Mouse (Mus musculus) lung, adult 18-20 months (tissue): ENCODE data around the gene Pde3a.

ENCODE experiments used
- DNase-seq, 2 experiments: peaks; one replicate each; pipeline ENCODE4 v3.0.0; 2022; ENCODE audit warnings: mixed read lengths in 2 of 2

Gene Pde3a

GRCm38 (mm10) chr6:141331464-141331863 is 82.4 kb downstream of the Pde3a start:
- DNase-seq = no peak

DNA sequence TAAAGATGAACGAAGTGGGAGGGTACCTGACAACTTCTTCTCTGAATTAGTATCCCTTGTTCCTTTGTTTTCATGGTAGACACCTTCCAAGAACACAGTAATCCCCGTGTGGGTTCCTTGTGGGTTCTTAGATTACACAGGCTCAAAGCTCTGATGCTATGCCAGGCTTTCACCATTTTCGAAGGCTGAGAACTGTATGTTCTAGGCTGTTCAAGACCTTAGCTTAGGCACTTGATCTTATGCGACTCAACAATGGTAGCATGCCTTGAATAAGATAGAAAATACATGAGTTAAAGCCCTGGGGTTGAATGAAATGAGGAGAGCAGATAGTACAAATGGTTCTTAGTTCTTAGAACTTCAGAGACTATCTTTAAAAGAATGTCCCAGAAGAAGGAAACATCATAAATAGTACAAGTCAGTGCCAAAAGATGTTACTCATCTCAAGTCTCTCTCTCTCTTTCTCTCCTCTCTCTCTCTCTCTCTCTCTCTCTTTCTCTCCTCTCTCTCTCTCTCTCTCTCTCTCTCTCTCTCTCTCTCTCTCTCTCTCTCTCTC is 83.6 kb downstream of the Pde3a start:
- no peak for DNase-seq

- peak; percentile 80 to 88 for DNase-seq
Observed at GRCm38 (mm10) chr6:141333245-141333644, 84.2 kb downstream of the Pde3a start.

GRCm38 (mm10) chr6:141335878-141336277 is 86.8 kb downstream of the Pde3a start:
- no peak for DNase-seq

DNA sequence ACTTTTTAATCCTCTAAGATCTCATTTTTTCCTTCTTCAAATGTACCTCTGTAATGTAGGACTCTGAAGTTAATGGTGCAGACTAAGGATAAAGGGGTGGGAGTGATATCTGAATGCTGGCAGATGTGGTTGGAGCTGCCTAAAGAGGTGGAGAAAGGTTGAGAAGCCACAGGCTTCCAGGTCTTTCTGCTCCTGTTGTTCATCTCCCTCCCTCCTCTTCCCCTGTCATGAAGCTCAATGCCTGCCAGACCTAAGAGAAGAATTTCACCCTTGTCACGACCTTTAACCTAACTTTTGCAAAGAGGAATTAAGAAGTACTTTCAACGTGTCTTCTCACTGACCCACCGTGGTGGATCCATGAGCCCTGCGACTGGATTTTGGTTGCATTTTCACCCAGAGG is 87.4 kb downstream of the Pde3a start:
- no peak for DNase-seq

DNA sequence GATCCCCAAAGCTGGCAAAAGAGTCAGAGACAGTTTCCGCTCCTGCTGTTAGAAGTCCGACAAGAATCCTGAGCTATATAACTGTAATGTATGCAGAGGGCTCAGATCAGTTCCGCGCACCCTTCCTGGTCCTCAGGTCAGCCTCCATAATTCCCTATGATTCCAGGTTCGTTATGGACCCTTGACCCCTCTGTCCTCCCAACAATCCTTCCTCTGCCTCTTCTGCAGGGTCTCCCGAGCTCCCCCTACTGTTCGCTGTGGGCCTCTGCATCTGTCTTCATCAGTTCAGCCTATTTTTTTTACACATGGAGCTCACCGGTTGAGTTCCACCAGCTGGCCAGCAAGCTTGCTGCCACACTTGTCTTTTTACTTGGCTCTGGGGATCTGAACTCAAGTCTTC is 88.6 kb downstream of the Pde3a start:
- DNase-seq = peak in 1 of 2 experiments; percentile 21

DNA sequence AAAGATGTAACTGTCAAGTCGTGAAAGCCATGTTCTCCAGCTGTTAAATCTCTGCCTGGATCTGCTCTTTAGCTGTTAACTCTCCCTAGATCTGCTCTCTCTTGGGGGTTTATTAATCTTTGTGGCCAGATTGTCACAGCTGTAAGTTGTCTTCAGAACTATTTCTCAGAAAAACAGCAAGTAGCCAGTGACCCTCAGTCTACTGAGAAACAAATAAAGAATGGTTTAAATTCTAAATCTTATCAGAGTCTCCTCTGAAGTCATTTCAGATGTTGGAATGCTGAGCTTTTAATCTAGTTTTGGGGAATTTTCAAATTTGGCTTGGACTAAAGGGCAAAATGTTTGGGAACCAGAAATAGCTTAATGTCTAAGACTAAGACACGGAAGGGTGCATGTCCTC is 92.3 kb downstream of the Pde3a start:
- DNase-seq = no peak

- no peak for DNase-seq
Observed at GRCm38 (mm10) chr6:141347870-141348269, 98.8 kb downstream of the Pde3a start.

GRCm38 (mm10) chr6:141348542-141348941 is 99.5 kb downstream of the Pde3a start:
- DNase-seq = peak; percentile 20 to 34

- DNase-seq = no peak
Observed at GRCm38 (mm10) chr6:141350261-141350660, 101.2 kb downstream of the Pde3a start.

DNA sequence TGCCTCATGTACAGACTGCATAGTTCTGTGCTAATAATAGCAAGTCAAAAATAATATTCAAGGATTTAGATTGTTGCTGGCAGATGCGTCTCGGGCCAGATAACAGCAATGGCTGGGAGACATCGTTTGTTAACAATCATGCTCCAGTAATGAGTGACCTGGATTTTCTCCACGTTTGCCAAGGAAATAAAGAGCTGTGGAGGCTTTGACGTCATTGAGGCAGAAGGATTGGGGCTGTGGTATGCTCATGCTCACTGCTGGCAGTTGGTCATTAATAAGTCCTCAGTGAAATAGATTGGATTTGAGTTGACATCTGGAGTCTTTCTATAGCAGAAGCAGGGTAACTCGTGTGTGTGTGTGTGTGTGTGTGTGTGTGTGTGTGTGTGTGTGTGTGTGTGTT is 103.2 kb downstream of the Pde3a start:
- no peak for DNase-seq

DNA sequence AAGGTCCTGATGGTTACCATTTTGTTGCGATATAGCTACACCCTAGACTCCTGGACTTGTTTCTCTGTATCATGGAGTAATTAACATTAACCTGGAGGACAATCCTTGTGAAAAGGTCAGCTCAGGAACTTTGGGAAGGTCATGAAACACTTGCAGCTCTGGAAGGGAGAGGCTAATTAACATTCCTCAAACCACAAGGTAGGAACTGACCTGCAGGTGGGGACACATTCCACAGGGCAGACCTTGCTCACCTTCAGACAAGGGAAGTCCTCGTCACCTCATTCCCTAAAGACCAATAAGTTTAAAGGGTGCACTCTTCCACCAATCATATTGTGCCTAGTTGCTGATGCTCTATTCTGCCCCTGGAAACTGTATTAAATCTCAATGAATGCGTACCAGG is 114.6 kb downstream of the Pde3a start:
- DNase-seq = no peak

DNA sequence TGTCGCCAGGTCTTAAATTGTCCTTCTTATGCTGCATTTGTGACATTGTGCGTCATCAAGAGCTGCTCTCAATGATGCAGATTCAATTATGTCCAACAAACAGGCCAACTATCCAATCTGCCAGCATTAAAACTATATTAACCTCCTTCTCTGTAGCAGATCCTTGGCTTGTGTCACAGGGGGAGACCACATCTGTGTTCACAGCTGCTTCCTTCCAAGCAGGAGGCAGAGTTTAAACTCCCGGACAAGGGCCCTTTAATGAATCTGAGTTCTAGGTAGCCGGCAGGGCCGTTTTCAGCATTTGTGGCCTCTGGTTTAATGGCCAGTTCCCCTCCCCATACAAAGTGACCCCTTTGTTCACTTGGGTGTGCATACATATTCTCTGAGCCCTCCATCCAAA is 118.0 kb downstream of the Pde3a start:
- DNase-seq = no peak

GRCm38 (mm10) chr6:141372697-141373096 is 123.6 kb downstream of the Pde3a start:
- peak in 1 of 2 experiments; percentile 25 for DNase-seq

- no peak for DNase-seq
Observed at GRCm38 (mm10) chr6:141374469-141375057, 125.5 kb downstream of the Pde3a start.

GRCm38 (mm10) chr6:141375155-141375554 is 126.1 kb downstream of the Pde3a start:
- no peak for DNase-seq

DNA sequence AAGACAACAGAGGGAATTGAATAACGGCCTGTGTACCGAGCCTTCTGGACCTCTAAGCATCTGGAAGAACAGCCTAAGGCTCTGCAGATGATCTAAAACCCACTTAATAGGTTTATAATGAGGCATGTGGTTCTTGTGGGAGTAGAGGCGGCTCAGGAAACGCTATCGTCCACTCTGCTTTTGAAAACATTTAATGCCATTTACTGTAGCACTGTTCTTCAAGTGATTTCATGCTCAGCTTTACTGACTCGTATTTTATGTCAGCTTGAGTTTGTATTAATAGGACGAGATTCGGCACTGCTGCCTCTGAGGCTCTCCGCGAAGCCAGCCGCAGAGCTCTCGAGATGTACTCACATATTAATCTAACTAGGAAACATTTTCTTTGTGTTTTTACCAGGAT is 131.9 kb downstream of the Pde3a start:
- no peak for DNase-seq

- peak in 1 of 2 experiments; percentile 18 for DNase-seq
Observed at GRCm38 (mm10) chr6:141381473-141381872, 132.4 kb downstream of the Pde3a start.

DNA sequence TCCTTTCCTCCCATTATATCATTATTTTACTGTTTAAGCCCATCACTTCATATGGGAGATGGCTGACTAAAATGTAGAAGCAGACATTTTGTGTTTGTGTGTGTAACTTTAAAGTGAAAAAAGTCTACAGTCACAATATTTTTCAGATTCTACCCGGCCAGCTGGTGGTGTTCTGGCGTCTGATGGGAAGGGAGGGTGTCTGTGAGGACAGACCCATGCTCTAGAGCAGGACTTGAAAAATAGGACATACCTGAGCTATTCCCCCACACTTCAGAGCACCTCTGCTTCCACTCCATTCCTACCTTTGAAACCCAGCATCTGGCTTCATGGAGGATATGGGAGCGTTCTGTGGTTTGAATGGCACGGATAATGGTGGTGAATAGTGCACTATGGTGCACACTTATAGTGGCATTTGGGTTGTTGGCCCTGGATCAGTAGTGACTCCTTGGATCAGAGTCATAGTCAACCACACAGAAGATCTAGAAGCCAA is 132.9 kb downstream of the Pde3a start:
- no peak for DNase-seq

DNA sequence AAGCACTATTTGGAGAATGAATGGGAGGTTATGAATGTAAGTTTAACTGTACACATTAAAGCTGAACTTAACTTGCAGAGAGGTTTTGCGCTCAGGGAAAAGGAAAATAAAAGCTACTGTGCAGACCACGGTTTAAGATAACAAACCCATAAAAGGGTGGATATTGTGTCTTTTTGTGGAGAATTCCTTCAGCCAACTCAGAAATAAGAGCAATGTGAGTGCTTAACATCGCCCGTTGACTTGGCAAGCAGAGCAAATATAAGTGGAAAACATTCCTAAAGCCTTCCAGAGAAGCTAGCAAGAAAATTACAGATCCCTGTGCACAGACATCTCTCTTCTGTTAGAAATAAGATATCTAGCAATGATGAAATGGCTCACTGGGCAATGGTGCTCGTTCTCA is 139.0 kb downstream of the Pde3a start:
- DNase-seq = no peak

DNA sequence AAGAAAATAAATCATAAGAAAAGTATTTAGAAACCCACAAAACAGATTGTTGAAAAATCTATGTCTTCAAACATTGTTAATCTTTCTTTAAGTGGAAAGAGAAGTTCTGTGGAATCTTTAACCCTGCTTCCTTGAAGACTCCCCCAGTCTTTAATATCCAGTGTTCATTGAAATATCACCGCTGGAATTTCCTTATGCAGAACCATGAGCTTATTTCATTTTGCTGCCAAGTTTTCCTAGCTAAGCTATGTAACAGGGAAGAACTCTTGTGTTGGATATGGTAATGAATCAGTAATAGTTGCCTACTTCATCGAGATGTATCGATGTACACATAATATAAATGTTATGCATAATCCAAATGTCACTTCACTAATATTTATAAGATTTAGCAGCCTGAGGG is 146.9 kb downstream of the Pde3a start:
- DNase-seq = no peak

- DNase-seq = no peak
Observed at GRCm38 (mm10) chr6:141399411-141399810, 150.3 kb downstream of the Pde3a start.

DNA sequence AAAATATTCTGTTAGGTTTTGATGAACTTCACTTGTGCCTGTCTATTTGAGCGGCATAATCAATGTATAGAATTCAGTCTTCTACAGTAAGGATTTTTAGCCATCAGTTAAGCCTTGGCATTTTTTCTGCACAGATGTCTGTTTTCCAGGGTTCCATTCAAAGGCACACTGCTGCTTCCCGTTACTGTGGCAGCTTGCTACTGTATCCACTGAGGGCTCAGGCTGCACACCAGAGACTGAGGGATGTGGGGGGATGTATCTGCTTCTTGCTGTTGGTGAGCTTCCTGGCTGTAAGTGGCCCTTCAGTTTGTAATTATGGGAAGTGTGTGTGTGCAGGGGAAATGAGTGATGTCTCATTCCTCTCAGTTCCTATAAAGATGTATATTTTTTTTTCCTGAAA is 154.9 kb downstream of the Pde3a start:
- DNase-seq = no peak

DNA sequence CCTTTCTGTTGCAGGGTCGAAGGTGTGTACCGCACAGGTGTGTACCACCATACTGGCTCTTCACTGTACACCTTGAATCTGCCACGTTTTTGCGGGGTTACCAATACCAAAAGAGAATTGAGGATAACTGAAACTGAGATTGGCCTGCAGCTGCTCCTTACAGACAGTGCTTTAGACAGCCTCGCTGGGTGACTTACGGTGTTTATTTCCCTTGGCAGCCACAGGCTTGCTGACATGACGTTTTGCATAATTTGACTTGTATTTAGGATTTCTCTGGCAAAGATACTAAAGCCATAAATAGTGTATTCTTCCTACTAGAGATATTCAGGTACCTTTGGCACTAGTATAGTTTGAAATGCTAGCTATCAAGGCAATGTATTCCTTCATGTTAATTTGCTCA is 155.6 kb downstream of the Pde3a start:
- DNase-seq = no peak

DNA sequence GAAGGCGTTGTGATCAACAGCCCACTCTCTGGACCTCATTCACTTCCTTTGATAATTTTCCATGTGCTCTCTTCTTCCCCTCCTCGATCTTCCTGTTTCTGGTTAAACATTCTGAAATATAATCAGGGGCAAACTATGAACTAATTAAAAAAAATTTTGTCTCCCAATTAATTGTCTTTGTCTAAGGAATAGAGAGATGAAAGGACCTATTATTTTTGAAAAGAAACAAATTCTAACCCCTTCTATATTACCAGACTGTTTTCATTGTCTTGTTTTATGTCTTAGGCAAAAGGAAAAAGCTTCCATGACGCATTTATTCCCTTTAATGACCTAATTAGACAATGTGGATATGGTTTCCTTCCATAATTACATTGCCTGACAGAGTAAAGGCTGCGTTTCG is 156.4 kb downstream of the Pde3a start:
- no peak for DNase-seq
